In genomic region chr1:178303425-178303824, GRCm38 (mm10) we compare ENCODE assay signal across 8 mouse cellular contexts. TPM values are rescaled to one million over a fixed set of nuclear protein-coding genes. Genes with fewer than 3 reads are reported as not detected.
A peak's percentile ranks its signal among the peaks of the same experiment; 100 is the strongest.
DNase-seq lines count a peak whose midpoint lies in the region; ATAC-seq and TF ChIP-seq lines count a peak whose summit lies in the region.

No protein-coding gene starts in this region.

- no peak overlapping the region for H3K27ac ChIP-seq in heart, embryonic 12.5 days (ENCODE audit: poor library complexity, severe bottlenecking)
- H3K27ac ChIP-seq in forebrain, embryonic 11.5 days (ENCODE audit: low read depth, low read length): no peak overlapping the region
- H3K27ac ChIP-seq in left cerebral cortex, adult 2 months: no peak overlapping the region

- H3K9ac ChIP-seq in heart, embryonic 12.5 days: no peak overlapping the region
- no peak overlapping the region for H3K9ac ChIP-seq in forebrain, embryonic 11.5 days (ENCODE audit: low read length)

- DNase-seq in heart, adult 11 months: peak; percentile 91
- peak; percentile 30 to 46 for DNase-seq in adrenal gland, postnatal 4 days (ENCODE audit: low spot score in 2 of 2)
- DNase-seq in forebrain, embryonic 11.5 days (ENCODE audit: low spot score): peak; percentile 83
- DNase-seq in left cerebral cortex, adult 2 months (ENCODE audit: extremely low spot score in 1 of 2, low spot score in 2 of 2): peak; percentile 68 to 75
- peak; percentile 55 for DNase-seq in spleen, adult 12 weeks (ENCODE audit: low spot score)

- peak; percentile 85 for TF ChIP-seq CTCF in left cerebral cortex, adult 2 months (IDR thresholded peaks at IDR 0.05)

- intact Hi-C loops in left cerebral cortex, adult 2 months (cut with DNase I): loop anchor here (2.0 to 10.0 kb wide), 3 partner anchors 119 to 359 kb away; partner anchors contain the start of gene Desi2

- H3K4me1 ChIP-seq in heart, embryonic 12.5 days (replicated peaks): no peaks in the 10 kb centered on the region
- H3K4me1 ChIP-seq in forebrain, embryonic 11.5 days (replicated peaks; ENCODE audit: control insufficient read depth, insufficient read depth, low read length): no peaks in the 10 kb centered on the region

- no peak overlapping the region for H3K4me2 ChIP-seq in heart, embryonic 12.5 days
- no peak overlapping the region for H3K4me2 ChIP-seq in forebrain, embryonic 11.5 days (ENCODE audit: low read depth, low read length, severe bottlenecking)

- no peak for ATAC-seq in heart, embryonic 12.5 days (ENCODE audit: insufficient number of reproducible peaks, low FRiP score)
- ATAC-seq in forebrain, embryonic 11.5 days (replicated peaks; ENCODE audit: low FRiP score): peak; percentile 71
- peak; percentile 53 to 69; a peak in 1 of 4 replicates for ATAC-seq in hematopoietic stem cell, adult 5-6 weeks (replicated peaks in 1 of 2; ENCODE audit: insufficient read depth in 1 of 2, low FRiP score in 2 of 2, low TSS enrichment in 1 of 2, low read depth in 1 of 2, poor library complexity in 2 of 2, severe bottlenecking in 2 of 2)
- peak; percentile 74 for ATAC-seq in megakaryocyte-erythroid progenitor cell, adult 5-6 weeks (replicated peaks; ENCODE audit: low FRiP score, low TSS enrichment, poor library complexity, severe bottlenecking)

- no peak overlapping the region for H3K4me3 ChIP-seq in heart, embryonic 12.5 days
- no peak overlapping the region for H3K4me3 ChIP-seq in forebrain, embryonic 11.5 days (ENCODE audit: low read depth, low read length)
- H3K4me3 ChIP-seq in left cerebral cortex, adult 2 months: no peak overlapping the region

- no peaks in the 10 kb centered on the region for H3K9me3 ChIP-seq in heart, embryonic 12.5 days (replicated peaks)
- H3K9me3 ChIP-seq in forebrain, embryonic 11.5 days (ENCODE audit: control insufficient read depth, low read length): no peaks in the 10 kb centered on the region

- H3K27me3 ChIP-seq in heart, embryonic 12.5 days (replicated peaks): no peaks in the 10 kb centered on the region
- no peaks in the 10 kb centered on the region for H3K27me3 ChIP-seq in forebrain, embryonic 11.5 days (ENCODE audit: control insufficient read depth, insufficient read depth, low read length)

- 23% methylated on average over 3 of the region's 3 CpGs for WGBS in heart, embryonic 12.5 days
- 30% methylated on average over 3 of the region's 3 CpGs for WGBS in forebrain, embryonic 11.5 days

- no peaks in the 10 kb centered on the region for H3K36me3 ChIP-seq in heart, embryonic 12.5 days
- H3K36me3 ChIP-seq in forebrain, embryonic 11.5 days (ENCODE audit: control insufficient read depth, insufficient read depth, low read length): no peaks in the 10 kb centered on the region; the same call in 1 of the 2 replicates

RNA-seq across cellular contexts. Expression of gene Cox20, which starts 15.5 kb away (rescaled TPM):
- 200 and 201 TPM in 2 replicates for polyA plus RNA-seq in heart, embryonic 12.5 days (2016; fragmentation: Nextera tagmentation; extraction: Ambion mirVana)
- 10 to 100 TPM; 76.2 to 81.3 TPM for total RNA-seq in adrenal gland, postnatal 4 days (2021)
- 111 and 112 TPM in 2 replicates for polyA plus RNA-seq in forebrain, embryonic 11.5 days (2014; fragmentation: Nextera tagmentation; extraction: Ambion mirVana)
- 153 and 199 TPM in 2 replicates for total RNA-seq in hematopoietic stem cell, adult 5-6 weeks (2017)
- total RNA-seq in left cerebral cortex, adult 2 months (2021): 10 to 100 TPM; 30.0 to 33.3 TPM
- total RNA-seq in megakaryocyte-erythroid progenitor cell, adult 5-6 weeks (2014; fragmentation: Nextera tagmentation): 205 and 307 TPM in 2 replicates
- 253 and 262 TPM in 2 replicates for total RNA-seq in megakaryocyte-erythroid progenitor cell, adult 5-6 weeks (2017)

RNA-seq across cellular contexts. Expression of gene Hnrnpu, which starts 34.2 kb away (rescaled TPM):
- polyA plus RNA-seq in heart, embryonic 12.5 days (2016; fragmentation: Nextera tagmentation; extraction: Ambion mirVana): 482 and 495 TPM in 2 replicates
- 100 to 1,000 TPM; 475 to 530 TPM for total RNA-seq in adrenal gland, postnatal 4 days (2021)
- 1,010 and 1,015 TPM in 2 replicates for polyA plus RNA-seq in forebrain, embryonic 11.5 days (2014; fragmentation: Nextera tagmentation; extraction: Ambion mirVana)
- total RNA-seq in hematopoietic stem cell, adult 5-6 weeks (2017): 575 and 606 TPM in 2 replicates
- total RNA-seq in left cerebral cortex, adult 2 months (2021): 100 to 1,000 TPM; 411 to 430 TPM
- 517 and 688 TPM in 2 replicates for total RNA-seq in megakaryocyte-erythroid progenitor cell, adult 5-6 weeks (2014; fragmentation: Nextera tagmentation)
- total RNA-seq in megakaryocyte-erythroid progenitor cell, adult 5-6 weeks (2017): 688 and 728 TPM in 2 replicates

Comparison
In these comparisons a context has a peak if more than half of its experiments do, and no peak if none do; other contexts are left out.
1. DNase-seq: peak in every context shown above with its lines; median percentile 91 in heart, adult 11 months; 83 in forebrain, embryonic 11.5 days; 72 in left cerebral cortex, adult 2 months; 55 in spleen, adult 12 weeks; 38 in adrenal gland, postnatal 4 days.